Mouse (Mus musculus): ENCODE measurements around the gene Carm1. TPM values are rescaled to one million over a fixed set of nuclear protein-coding genes. Genes with fewer than 3 reads are reported as not detected.
"Not testable (repeated sequence)": the region's sequence is repeated elsewhere in the genome, so short reads cannot be mapped to it uniquely, and the experiment has no call there.

Gene Carm1
- polyA plus RNA-seq (2012; ENCODE audit: insufficient read depth, insufficient read length, missing spikeins): 20.7 and 22.0 TPM in 2 replicates

DNA sequence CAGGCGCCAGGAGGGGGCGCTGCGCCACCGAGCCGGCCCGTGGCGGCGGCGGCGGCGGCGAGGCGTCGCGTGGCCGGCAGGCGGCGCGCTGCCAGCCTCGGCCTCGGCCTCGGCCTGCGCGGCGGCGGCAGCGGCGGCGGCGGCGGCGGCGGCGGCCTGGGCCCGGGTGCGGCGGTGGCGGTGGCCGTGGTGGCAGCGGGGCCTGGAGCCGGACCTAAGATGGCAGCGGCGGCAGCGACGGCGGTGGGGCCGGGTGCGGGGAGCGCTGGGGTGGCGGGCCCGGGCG is at the start of gene Carm1:
Gene Carm1, plus strand, starts transcription at position 106 of the 286 bp plus-strand sequence.
- Histone ChIP-seq H3K27ac (replicated peaks; ENCODE audit: low read depth, low read length) (peak within 1 kb of the TSS; percentile 56), H3K4me3 (ENCODE audit: insufficient read depth, low read depth, low read length) (peak within 1 kb of the TSS; percentile 81), H3K4me1 (ENCODE audit: control insufficient read depth, insufficient read depth, insufficient read length, low read length) (peaks cover 7% of the 10 kb centered on the region; the same call in 1 of the 2 replicates)

DNA sequence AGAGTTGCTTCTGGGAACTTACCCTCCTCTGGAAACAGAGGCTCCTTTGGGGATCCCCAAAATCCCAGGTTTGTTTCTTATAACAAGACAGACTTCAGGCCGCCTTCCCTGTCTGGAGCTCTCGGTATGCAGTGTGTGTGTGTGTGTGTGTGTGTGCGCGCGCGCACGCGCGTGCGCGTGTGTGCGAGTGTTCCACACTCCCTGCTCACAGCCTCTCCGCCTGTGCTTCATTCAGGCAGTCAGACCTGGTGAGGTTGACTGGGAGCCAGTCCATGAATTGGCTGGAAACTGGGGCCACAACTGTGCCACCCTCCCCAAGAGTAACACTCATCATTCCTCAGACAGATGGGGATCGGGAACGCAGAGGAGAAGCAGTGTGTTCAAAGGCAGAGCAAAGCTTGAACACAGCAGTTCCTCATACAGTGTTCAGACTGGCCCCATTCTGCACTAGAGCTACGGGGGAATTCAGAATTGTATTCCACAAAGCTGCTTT is 49.6 kb upstream of the Carm1 start:
- peaks cover 8% of the 10 kb centered on the region for H3K4me1 ChIP-seq (ENCODE audit: control insufficient read depth, insufficient read depth, insufficient read length, low read length)
- H3K27ac ChIP-seq (replicated peaks; ENCODE audit: low read depth, low read length): peak overlapping the region; percentile 68
- no peak overlapping the region for H3K4me3 ChIP-seq (ENCODE audit: insufficient read depth, low read depth, low read length)

DNA sequence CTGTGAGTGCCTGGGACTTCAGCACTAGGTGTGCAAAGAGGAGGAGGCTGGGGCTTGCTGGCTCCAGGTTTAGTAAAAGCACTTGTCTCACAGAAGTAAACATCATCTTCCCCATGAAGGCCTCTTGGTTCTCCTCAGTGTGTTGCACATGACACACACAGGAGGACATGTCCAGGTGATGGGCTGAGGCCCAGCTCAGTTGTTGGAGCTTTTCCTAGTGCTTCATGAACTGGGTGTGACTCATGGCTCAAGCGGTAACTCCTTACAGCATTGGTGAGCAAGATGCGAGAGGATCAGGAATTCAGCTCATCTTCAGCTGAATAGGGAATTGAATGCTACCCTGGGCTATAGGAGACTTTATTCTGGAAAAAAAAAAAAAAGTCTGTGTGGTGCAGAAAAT is 49.0 kb upstream of the Carm1 start:
- Histone ChIP-seq H3K27ac (replicated peaks; ENCODE audit: low read depth, low read length) (no peak overlapping the region), H3K4me1 (ENCODE audit: control insufficient read depth, insufficient read depth, insufficient read length, low read length) (peaks cover 8% of the 10 kb centered on the region), H3K4me3 (ENCODE audit: insufficient read depth, low read depth, low read length) (no peak overlapping the region)

DNA sequence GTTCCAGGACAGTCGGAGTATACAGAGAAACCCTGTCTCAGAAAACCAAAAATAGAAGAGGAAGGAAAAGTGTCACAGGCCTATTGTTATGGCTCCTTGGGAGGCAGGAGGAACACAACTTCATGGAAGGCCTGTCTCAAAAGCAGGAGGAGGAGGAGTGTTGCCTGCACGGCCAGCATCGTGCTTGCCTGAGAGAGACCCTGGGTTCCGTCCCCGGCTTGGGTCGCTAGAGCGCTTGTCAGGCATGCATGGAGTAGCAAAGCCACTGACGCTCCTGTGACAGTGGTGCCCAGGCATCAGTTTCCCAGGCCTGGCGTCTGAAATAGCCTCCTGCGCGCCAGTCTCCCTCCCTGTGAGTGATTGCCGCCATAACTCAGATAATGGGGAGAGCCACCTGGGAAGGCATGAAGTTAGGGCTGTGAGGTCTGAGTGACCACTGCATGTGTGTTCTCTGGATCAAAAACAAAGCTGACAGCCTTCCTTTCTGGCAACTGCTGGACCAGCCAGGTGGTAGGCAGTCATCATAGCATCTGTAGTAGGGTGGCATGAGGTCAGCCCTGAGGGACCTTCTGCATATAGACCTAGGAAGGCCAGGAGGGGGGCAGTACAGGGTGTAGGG is 48.3 kb upstream of the Carm1 start:
- Histone ChIP-seq H3K4me3 (ENCODE audit: insufficient read depth, low read depth, low read length) (no peak overlapping the region), H3K27ac (replicated peaks; ENCODE audit: low read depth, low read length) (no peak overlapping the region)

DNA sequence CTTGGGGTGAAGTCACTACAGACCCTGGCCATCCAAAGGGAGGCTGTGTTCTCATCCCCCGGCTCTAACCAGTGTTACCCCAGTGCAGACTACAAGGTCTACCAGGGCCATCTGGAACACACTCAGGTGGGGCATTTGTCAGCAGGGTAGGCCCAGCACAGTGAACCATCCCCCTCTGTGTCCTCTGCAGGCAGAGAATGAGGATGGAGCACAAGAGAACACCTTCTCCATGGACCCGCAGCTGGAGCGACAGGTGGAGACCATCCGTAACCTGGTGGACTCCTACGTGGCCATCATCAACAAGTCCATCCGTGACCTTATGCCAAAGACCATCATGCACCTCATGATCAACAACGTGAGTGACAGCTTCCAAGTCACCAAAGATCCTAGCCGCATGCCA is 43.3 kb upstream of the Carm1 start:
- Histone ChIP-seq H3K4me3 (ENCODE audit: insufficient read depth, low read depth, low read length) (no peak overlapping the region), H3K27ac (replicated peaks; ENCODE audit: low read depth, low read length) (no peak overlapping the region), H3K4me1 (ENCODE audit: control insufficient read depth, insufficient read depth, insufficient read length, low read length) (no peaks in the 10 kb centered on the region)

More for the DNA sequence above, 48.3 kb upstream of the Carm1 start:
- H3K4me1 ChIP-seq (ENCODE audit: control insufficient read depth, insufficient read depth, insufficient read length, low read length): peaks cover 8% of the 10 kb centered on the region

DNA sequence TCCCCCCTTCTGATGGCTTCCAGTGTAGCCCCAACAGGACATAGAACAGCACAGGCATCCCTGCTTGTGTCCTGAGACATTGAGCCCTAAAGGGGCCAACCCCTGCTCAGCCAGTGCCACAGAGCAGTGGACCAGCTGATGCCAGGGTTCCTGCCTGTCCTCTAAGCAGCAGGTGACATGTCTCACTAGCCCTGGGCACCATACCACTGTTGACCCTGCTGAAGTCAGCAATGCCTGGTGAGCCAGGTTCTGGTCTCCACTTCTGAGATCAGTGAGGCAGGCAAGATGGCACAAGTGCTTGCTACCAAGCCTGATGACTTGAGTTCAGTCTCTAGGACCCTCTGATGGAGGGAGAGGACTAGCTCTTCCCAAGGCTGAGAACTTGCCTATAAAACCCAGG is 40.9 kb upstream of the Carm1 start:
- H3K27ac ChIP-seq (replicated peaks; ENCODE audit: low read depth, low read length): no peak overlapping the region
- H3K4me3 ChIP-seq (ENCODE audit: insufficient read depth, low read depth, low read length): no peak overlapping the region
- peaks cover 4% of the 10 kb centered on the region; the same call in 1 of the 2 replicates for H3K4me1 ChIP-seq (ENCODE audit: control insufficient read depth, insufficient read depth, insufficient read length, low read length)

DNA sequence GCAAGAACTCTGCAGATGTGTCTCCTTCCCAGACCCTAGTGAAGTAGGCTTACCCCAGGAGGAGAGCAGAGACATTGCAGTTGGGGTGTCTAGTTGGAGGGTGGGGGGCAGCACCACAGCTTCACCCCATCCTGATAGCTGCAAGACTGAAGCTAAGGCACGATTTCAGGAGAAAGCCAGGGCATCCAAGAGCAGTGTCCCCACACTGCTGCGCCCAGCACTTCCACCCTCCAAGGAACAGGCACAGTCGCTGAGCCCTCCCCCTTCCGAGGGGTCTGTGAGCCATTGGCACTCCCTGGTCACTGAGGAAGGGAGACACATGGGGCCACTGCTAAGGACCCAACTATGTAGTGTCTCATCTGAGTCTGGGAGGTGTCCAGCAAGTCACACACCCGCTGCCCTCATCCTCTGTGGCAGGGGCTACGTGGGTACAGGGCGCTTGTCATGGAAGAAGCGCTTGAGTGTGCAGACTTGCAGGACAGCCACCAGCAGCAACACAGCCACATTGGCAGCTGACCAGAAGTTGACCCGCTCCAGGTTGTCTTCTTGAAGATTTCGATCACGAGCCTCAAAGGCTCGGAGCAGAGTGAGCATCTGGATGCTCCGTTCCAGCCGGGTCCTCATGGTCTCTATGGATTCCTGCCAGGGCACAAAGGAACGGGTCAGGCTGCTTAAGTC is 38.8 kb upstream of the Carm1 start:
- Histone ChIP-seq H3K4me1 (ENCODE audit: control insufficient read depth, insufficient read depth, insufficient read length, low read length) (peaks cover 4% of the 10 kb centered on the region; the same call in 1 of the 2 replicates), H3K4me3 (ENCODE audit: insufficient read depth, low read depth, low read length) (no peak overlapping the region), H3K27ac (replicated peaks; ENCODE audit: low read depth, low read length) (no peak overlapping the region)

DNA sequence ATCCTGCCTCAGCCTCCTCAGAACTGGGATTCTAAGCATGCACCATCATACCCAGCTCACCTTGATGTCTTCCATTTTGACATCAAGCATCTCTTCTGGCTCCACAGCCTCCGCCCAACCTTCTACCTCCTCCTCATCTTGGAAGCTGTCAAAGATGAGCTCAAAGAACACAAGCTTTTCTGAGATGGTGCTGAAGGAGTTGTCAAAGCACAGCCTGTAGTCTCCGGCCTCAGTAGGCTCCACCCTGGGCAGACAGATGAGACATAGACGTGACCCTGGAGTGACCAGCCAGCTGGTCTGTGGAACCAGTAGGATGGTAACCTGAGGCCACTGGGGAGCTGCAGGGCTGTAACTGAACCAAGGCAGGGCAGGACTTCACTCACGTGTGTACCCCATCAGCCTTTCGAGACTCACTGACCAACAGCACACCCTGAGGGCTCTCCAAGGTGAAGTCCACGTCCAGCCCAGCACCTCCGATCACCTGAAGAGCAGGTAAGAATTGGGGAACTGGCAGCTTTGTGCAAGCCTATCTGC is 37.8 kb upstream of the Carm1 start:
- Histone ChIP-seq H3K4me3 (ENCODE audit: insufficient read depth, low read depth, low read length) (peak overlapping the region; percentile 78), H3K27ac (replicated peaks; ENCODE audit: low read depth, low read length) (no peak overlapping the region), H3K4me1 (ENCODE audit: control insufficient read depth, insufficient read depth, insufficient read length, low read length) (peaks cover 4% of the 10 kb centered on the region; the same call in 1 of the 2 replicates)

DNA sequence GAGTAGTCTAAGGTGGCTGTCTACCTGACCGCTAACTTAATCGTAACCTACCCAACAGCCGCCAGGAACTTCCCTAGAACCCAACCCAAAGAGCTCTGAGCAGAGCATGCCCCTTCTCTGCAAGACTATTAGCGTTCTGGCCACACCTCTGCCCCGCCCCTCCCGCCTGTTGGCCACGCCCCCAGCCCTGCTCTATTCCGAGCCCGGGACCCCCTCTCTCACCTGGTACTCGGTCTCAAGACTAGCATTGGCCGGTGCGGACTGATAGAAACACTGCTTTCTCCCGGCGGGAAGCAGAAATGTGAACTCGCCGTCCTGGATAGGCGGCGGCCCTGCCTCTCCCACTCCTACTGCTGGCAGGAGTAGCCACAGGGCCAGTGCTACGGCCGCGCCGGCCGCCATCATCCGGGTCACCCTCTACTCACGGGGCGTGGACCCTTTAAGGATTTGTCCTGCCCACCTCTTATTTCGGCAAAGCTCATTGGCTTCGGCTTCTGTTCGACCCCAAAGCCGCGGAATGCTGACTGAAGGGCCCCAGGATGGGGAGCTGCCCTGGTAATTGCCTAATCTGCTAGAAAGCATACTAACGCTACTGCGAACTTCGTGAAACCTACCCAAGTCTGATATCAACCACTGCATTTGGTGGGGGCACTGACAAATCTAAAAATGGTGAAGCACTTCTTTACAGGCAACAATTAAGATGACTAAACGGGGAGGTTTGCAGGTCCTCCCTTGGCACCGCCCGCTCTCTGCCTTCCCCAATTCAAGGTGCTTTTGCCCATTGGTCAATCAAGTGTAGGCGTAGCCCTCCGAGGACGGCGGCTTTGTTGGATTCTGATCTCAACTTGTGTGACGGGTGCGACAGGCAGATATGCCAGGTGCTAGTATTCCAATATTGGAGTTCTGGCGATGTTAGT is 36.7 kb upstream of the Carm1 start, which contains the start of gene Tmed1:
Gene Tmed1, minus strand, starts transcription at position 481 of the 917 bp plus-strand sequence.
- peak within 1 kb of the TSS; percentile 94 for H3K27ac ChIP-seq (replicated peaks; ENCODE audit: low read depth, low read length)
- peaks cover 4% of the 10 kb centered on the region; the same call in 1 of the 2 replicates for H3K4me1 ChIP-seq (ENCODE audit: control insufficient read depth, insufficient read depth, insufficient read length, low read length)
- peak within 1 kb of the TSS; percentile 78 for H3K4me3 ChIP-seq (ENCODE audit: insufficient read depth, low read depth, low read length)

DNA sequence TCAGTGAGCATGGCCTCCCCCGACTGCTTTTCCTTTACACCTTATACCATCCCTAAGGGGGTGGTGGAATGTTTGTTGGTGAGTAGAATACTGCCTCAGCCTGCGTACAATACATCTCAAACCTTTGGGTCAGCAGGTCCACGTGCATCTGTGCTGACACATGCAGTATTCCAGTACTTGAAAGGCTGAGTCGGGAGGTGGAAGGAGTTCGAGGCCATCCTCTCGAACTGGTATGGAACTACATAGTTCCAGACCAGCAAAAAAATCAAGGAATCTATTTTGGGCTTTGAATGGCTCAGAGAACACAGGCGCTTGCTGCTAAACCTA is 36.0 kb upstream of the Carm1 start:
- peaks cover 4% of the 10 kb centered on the region; the same call in 1 of the 2 replicates for H3K4me1 ChIP-seq (ENCODE audit: control insufficient read depth, insufficient read depth, insufficient read length, low read length)
- H3K27ac ChIP-seq (replicated peaks; ENCODE audit: low read depth, low read length): no peak overlapping the region
- H3K4me3 ChIP-seq (ENCODE audit: insufficient read depth, low read depth, low read length): peak overlapping the region; percentile 54

DNA sequence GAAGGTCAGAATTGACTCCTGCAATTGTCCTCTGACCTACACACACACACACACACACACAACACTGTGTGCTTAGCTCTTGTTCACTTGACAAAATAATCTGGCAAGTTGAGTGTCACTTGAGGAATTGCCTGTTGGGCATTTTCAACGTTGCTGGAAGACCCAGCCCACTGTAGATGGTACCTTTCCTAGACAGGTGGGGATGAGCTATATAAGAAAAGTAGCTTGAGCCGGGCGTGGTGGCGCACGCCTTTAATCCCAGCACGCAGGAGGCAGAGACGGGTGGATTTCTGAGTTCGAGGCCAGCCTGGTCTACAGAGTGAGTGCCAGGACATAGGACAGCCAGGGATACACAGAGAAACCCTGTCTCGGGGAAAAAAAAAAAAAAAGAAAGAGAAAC is 35.6 kb upstream of the Carm1 start:
- Histone ChIP-seq H3K4me1 (ENCODE audit: control insufficient read depth, insufficient read depth, insufficient read length, low read length) (peaks cover 4% of the 10 kb centered on the region; the same call in 1 of the 2 replicates), H3K4me3 (ENCODE audit: insufficient read depth, low read depth, low read length) (0 out of 2 replicates have a peak overlapping the region, but pooled peaks have one; percentile 54), H3K27ac (replicated peaks; ENCODE audit: low read depth, low read length) (no peak overlapping the region)

DNA sequence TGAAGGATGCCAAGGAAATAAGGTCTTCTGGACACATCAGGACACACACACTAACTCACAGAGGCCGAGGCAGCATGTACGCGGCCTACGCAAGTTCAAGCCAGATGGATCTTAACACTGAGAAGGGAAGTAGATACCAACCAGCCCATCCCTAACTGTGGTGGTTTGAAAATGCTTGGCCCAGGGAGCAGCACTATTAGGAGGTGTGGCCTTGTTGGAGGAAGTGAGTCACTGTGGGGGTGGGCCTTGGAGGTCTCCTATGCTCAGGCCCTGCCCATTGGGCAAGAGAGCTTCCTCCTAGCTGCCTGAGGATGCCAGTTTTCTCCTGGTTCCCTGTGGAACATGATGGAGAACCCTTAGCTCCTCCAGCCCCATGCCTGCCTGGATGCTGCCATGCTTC is 33.2 kb upstream of the Carm1 start:
- Histone ChIP-seq H3K4me3 (ENCODE audit: insufficient read depth, low read depth, low read length) (no peak overlapping the region), H3K27ac (replicated peaks; ENCODE audit: low read depth, low read length) (no peak overlapping the region), H3K4me1 (ENCODE audit: control insufficient read depth, insufficient read depth, insufficient read length, low read length) (peaks cover 4% of the 10 kb centered on the region; the same call in 1 of the 2 replicates)

DNA sequence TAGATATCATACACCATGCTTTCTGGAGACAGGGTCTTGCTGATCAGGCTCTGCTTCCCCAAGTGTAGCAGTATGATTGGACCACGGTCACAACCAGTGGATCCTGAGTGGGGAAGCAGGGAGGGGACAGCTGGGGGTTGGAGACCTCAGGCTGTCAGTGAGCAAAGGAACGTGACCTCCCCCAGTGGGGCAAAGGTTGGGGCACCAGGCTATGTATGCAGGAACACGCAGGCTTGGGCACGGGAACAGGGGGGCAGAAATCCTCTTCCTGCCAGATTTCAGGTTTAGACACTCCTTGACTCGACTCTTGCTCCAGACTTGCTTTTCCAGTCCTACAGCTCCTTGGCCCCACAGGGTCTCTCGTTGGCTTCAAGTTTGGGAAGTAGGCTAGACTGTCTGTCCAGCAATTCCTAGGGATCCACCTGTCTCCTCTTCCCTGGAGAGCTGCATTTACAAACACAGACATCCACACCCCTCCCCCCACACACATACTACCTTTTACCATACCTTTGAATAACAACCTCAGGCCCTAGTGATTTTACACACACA is 28.7 kb upstream of the Carm1 start:
- no peaks in the 10 kb centered on the region for H3K4me1 ChIP-seq (ENCODE audit: control insufficient read depth, insufficient read depth, insufficient read length, low read length)
- no peak overlapping the region for H3K4me3 ChIP-seq (ENCODE audit: insufficient read depth, low read depth, low read length)
- H3K27ac ChIP-seq (replicated peaks; ENCODE audit: low read depth, low read length): no peak overlapping the region

DNA sequence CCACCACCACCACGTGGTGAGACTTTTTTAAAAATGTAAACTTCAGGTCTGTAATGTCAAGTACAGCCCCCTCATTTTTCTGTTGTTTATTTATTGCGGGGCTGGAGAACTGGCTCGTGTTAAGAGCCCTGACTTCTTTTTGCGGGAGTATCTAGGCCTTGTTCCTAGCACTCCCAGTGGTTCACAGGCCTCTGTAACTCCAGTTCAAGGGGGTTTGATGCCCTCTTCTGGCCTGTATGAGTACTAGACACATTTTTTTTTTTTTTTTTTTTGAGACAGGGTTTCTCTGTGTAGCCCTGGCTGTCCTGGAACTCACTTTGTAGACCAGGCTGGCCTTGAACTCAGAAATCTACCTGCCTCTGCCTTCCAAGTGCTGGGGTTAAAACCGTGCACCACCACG is 28.0 kb upstream of the Carm1 start:
- H3K4me1 ChIP-seq (ENCODE audit: control insufficient read depth, insufficient read depth, insufficient read length, low read length); H3K27ac ChIP-seq (replicated peaks; ENCODE audit: low read depth, low read length); H3K4me3 ChIP-seq (ENCODE audit: insufficient read depth, low read depth, low read length): not testable (repeated sequence)

All from brown adipose tissue, adult 24 weeks (tissue).